Mouse (Mus musculus) neural tube, embryonic 12.5 days (tissue): ENCODE results near the gene Csrp1. TPM values are rescaled to one million over a fixed set of nuclear protein-coding genes. Genes with fewer than 3 reads are reported as not detected.

ENCODE experiments used
- ATAC-seq: fragments of 200-750 bp; cut with Nextera tagmentation; 2 replicates; pipeline ENCODE4 v1.8.0; 2017; ENCODE audit warnings: low read depth, mild to moderate bottlenecking, moderate TSS enrichment, moderate library complexity; ENCODE audit not compliant: low FRiP score
- H3K27ac ChIP-seq: fragments of 300-500 bp; sonication (generic); 2 replicates; pipeline ENCODE4 v1.5.1; 2016
- H3K27me3 ChIP-seq: fragments of 300-500 bp; sonication (generic); replicated peaks from 2 replicates; pipeline ENCODE4 v1.6.1; 2016; ENCODE audit warnings: mild to moderate bottlenecking
- H3K36me3 ChIP-seq: fragments of 300-500 bp; sonication (generic); 2 replicates; pipeline ENCODE4 v1.6.1; 2016; ENCODE audit warnings: mild to moderate bottlenecking
- H3K4me1 ChIP-seq: fragments of 300-500 bp; sonication (generic); 2 replicates; pipeline ENCODE4 v1.6.1; 2016
- H3K4me2 ChIP-seq: fragments of 300-500 bp; sonication (generic); replicated peaks from 2 replicates; pipeline ENCODE4 v1.6.1; 2016; ENCODE audit warnings: mild to moderate bottlenecking
- H3K4me3 ChIP-seq: fragments of 300-500 bp; sonication (generic); 2 replicates; pipeline ENCODE4 v1.5.1; 2016
- H3K9ac ChIP-seq: fragments of 300-500 bp; sonication (generic); 2 replicates; pipeline ENCODE4 v1.6.1; 2016; ENCODE audit warnings: mild to moderate bottlenecking
- H3K9me3 ChIP-seq: fragments of 300-500 bp; sonication (generic); 2 replicates; pipeline ENCODE4 v1.6.1; 2016; ENCODE audit warnings: mild to moderate bottlenecking
- WGBS: fragments of 180-500 bp; shearing (Covaris S2); methylation state at CpG from one replicate; pipeline ENCODE4 v1.1.7; 2016; 5-methylcytosine and 5-hydroxymethylcytosine counted together
- polyA plus RNA-seq: library from polyadenylated mRNA; unstranded; fragments of >200 nt; fragmentation: Nextera tagmentation; extraction: Ambion mirVana; gene quantifications from 2 replicates; pipeline ENCODE4 v1.2.1, GENCODE M21; 2016

The Csrp1 gene
- polyA plus RNA-seq, 1 experiment from 2014 or later, result 44.9 TPM

GRCm38 (mm10) chr1:135684895-135685294 lies 35.0 kb upstream of the Csrp1 start:
- Histone ChIP-seq H3K4me2 (no peak overlapping the region), H3K27me3 (peaks cover 15% of the 10 kb centered on the region), H3K36me3 (no peaks in the 10 kb centered on the region), H3K27ac (no peak overlapping the region), H3K4me3 (no peak overlapping the region), H3K4me1 (peaks cover 15% of the 10 kb centered on the region), H3K9ac (no peak overlapping the region), H3K9me3 (no peaks in the 10 kb centered on the region)
- 67% methylated on average over 4 of the region's 4 CpGs for WGBS
- no peak for ATAC-seq

GRCm38 (mm10) chr1:135685316-135685715 lies 34.5 kb upstream of the Csrp1 start:
- no peak overlapping the region for H3K4me2 ChIP-seq
- H3K27me3 ChIP-seq, result peaks cover 15% of the 10 kb centered on the region
- H3K9ac ChIP-seq, result no peak overlapping the region
- no peak overlapping the region for H3K4me3 ChIP-seq
- no peaks in the 10 kb centered on the region for H3K9me3 ChIP-seq
- H3K27ac ChIP-seq, result no peak overlapping the region
- H3K4me1 ChIP-seq, result peaks cover 15% of the 10 kb centered on the region
- no peaks in the 10 kb centered on the region for H3K36me3 ChIP-seq
- WGBS, result 58% methylated on average over 6 of the region's 6 CpGs
- no peak for ATAC-seq

- peak; percentile 41 for ATAC-seq
- Histone ChIP-seq H3K4me2 (peak overlapping the region; percentile 95), H3K27me3 (peaks cover 15% of the 10 kb centered on the region), H3K9me3 (no peaks in the 10 kb centered on the region), H3K4me3 (peak overlapping the region; percentile 74), H3K9ac (peak overlapping the region; percentile 85), H3K4me1 (peaks cover 15% of the 10 kb centered on the region), H3K27ac (no peak overlapping the region), H3K36me3 (no peaks in the 10 kb centered on the region)
- under 1% methylated on average over 19 of the region's 19 CpGs for WGBS
Measured at GRCm38 (mm10) chr1:135686792-135687510, 32.9 kb upstream of the Csrp1 start.

DNA sequence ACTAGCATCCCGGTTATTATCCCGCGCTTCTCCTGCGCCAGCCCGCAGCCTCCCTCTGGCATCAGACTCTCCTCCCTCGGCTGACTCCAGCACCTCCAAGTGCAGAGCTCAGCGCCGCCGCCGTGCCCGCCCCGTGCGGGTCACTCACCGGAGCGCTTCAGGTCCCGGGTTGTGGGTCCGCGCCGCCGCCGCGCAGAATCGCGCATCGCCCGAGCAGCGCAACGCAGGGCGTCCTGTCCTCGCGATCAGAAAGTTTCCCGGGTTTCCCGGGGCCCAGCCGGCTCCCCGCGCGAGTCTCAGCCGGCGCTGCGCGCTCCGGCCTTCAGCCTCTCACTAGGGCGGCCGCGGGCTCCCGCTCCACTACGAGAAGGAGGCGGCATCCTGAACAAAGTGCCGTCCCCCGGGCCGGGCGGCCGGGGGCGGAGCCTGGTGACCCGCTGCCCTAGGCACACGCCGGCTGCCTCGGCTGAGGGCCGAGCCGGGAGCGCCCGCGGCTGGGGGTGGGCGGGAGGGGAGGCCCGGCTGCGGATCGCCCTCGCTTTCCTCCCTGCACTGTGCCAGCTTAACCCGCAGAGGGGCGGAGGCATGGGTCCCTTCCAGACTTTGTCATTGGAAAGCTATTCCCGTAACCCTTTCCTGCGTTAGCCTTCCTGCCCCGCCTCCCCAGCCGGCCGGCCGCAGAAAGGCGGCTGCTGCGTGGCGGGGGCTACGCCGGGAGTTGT lies 31.9 kb upstream of the Csrp1 start:
- Histone ChIP-seq H3K27ac (peak overlapping the region; percentile 57; the same call in 1 of the 2 replicates), H3K27me3 (peaks cover 15% of the 10 kb centered on the region), H3K4me1 (peaks cover 15% of the 10 kb centered on the region), H3K9me3 (no peaks in the 10 kb centered on the region), H3K36me3 (no peaks in the 10 kb centered on the region), H3K9ac (peak overlapping the region; percentile 85), H3K4me3 (peak overlapping the region; percentile 74), H3K4me2 (peak overlapping the region; percentile 95)
- peak; percentile 89 for ATAC-seq
- under 1% methylated on average over 79 of the region's 81 CpGs for WGBS

DNA sequence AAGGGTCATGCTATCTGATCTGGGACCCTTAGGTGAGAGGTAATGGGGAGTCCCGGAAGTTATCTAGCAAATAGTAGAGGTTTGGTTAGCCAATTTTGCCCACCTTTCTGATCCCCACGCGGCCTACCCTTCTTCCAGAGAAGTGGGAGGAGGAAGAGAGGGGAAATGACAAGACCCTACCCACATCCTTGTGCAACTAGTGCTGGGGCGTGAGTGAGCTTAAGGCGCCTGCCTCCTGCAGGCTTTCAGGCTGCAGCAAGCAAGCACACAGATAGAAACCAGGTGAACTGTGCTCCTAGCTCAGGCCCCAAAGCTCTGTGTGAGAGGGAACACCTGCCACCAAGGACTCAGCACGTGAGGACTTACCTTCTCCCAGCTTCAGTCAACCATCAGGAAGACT lies 31.2 kb upstream of the Csrp1 start:
- Histone ChIP-seq H3K4me3 (peak overlapping the region; percentile 74), H3K36me3 (no peaks in the 10 kb centered on the region), H3K4me2 (peak overlapping the region; percentile 95), H3K27me3 (peaks cover 15% of the 10 kb centered on the region), H3K4me1 (peaks cover 15% of the 10 kb centered on the region), H3K9ac (peak overlapping the region; percentile 85), H3K9me3 (no peaks in the 10 kb centered on the region), H3K27ac (no peak overlapping the region)
- WGBS, result 13% methylated on average over 6 of the region's 6 CpGs
- ATAC-seq, result no peak; the same call in 1 of the 2 replicates

- no peak overlapping the region for H3K4me2 ChIP-seq
- 84% methylated on average over 6 of the region's 6 CpGs for WGBS
- H3K27me3 ChIP-seq, result peaks cover 15% of the 10 kb centered on the region
- H3K9ac ChIP-seq, result no peak overlapping the region
- H3K9me3 ChIP-seq, result no peaks in the 10 kb centered on the region
- H3K4me3 ChIP-seq, result no peak overlapping the region
- H3K4me1 ChIP-seq, result peaks cover 15% of the 10 kb centered on the region
- no peak overlapping the region for H3K27ac ChIP-seq
- no peaks in the 10 kb centered on the region for H3K36me3 ChIP-seq
- no peak for ATAC-seq
Measured at GRCm38 (mm10) chr1:135690784-135691416, 29.0 kb upstream of the Csrp1 start.

GRCm38 (mm10) chr1:135691417-135691815 lies 28.4 kb upstream of the Csrp1 start:
- Histone ChIP-seq H3K4me1 (peaks cover 10% of the 10 kb centered on the region), H3K9me3 (no peaks in the 10 kb centered on the region), H3K9ac (no peak overlapping the region), H3K4me2 (no peak overlapping the region), H3K36me3 (no peaks in the 10 kb centered on the region), H3K27ac (no peak overlapping the region), H3K4me3 (no peak overlapping the region), H3K27me3 (peaks cover 15% of the 10 kb centered on the region)
- no peak for ATAC-seq
- 56% methylated on average over 10 of the region's 10 CpGs for WGBS

DNA sequence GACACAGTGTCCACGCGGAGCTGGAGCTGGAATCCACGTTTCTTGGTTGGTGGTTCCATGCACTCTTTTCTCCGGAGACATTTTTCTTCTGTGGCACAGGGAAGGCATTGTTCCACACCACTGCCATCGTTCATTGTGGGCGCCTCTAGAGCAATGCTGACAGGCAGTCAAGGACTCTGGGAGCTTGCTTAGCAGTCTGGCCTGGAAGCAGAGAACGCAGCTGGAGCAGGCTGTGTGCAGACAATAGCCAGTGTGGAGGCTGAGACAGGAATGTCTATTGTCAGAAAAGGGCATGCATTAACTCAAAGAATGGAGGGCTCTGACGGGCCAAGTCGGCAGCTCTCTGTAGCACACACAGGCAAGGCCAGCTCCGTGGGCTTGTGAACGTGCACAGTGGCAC lies 25.7 kb upstream of the Csrp1 start:
- Histone ChIP-seq H3K9me3 (no peaks in the 10 kb centered on the region), H3K36me3 (no peaks in the 10 kb centered on the region), H3K4me1 (peaks cover 16% of the 10 kb centered on the region), H3K27me3 (peaks cover 18% of the 10 kb centered on the region), H3K9ac (no peak overlapping the region), H3K4me2 (no peak overlapping the region), H3K27ac (no peak overlapping the region), H3K4me3 (no peak overlapping the region)
- ATAC-seq, result no peak
- WGBS, result 58% methylated on average over 11 of the region's 11 CpGs

DNA sequence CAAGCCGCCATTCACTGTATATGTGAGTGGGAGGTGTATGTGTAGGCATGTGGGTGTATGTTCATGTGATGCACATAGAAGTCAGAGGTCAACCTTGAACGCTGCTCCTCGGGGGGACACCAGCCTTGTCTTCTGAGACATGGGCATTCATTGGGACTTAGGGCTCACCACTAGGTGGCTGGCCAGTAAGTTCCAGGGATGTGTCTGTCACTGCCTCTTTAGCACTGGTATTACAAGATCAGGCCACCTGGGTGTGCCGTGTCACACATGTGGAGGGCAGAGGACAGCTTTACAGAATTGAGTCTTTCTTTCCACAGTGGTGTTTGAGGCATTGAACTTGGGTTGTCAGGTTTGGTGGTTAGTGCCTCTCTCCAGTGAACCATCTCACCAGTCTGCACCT lies 22.4 kb upstream of the Csrp1 start:
- no peaks in the 10 kb centered on the region for H3K9me3 ChIP-seq
- H3K27ac ChIP-seq, result no peak overlapping the region
- no peaks in the 10 kb centered on the region for H3K36me3 ChIP-seq
- H3K4me3 ChIP-seq, result no peak overlapping the region
- no peak overlapping the region for H3K9ac ChIP-seq
- H3K4me1 ChIP-seq, result peaks cover 20% of the 10 kb centered on the region
- peaks cover 14% of the 10 kb centered on the region; the same call in 1 of the 2 replicates for H3K27me3 ChIP-seq
- 81% methylated on average over 4 of the region's 4 CpGs for WGBS
- H3K4me2 ChIP-seq, result no peak overlapping the region
- ATAC-seq, result no peak

- Histone ChIP-seq H3K27me3 (peaks cover 14% of the 10 kb centered on the region; the same call in 1 of the 2 replicates), H3K4me1 (peaks cover 20% of the 10 kb centered on the region), H3K4me2 (peak overlapping the region; percentile 68), H3K27ac (no peak overlapping the region), H3K9me3 (no peaks in the 10 kb centered on the region), H3K4me3 (no peak overlapping the region), H3K9ac (no peak overlapping the region), H3K36me3 (no peaks in the 10 kb centered on the region)
- no peak for ATAC-seq
- 34% methylated on average over 6 of the region's 6 CpGs for WGBS
Measured at GRCm38 (mm10) chr1:135698046-135698445, 21.8 kb upstream of the Csrp1 start.

GRCm38 (mm10) chr1:135698451-135698921 lies 21.4 kb upstream of the Csrp1 start:
- Histone ChIP-seq H3K4me2 (peak overlapping the region; percentile 68), H3K9ac (no peak overlapping the region), H3K4me1 (peaks cover 20% of the 10 kb centered on the region), H3K4me3 (no peak overlapping the region), H3K27ac (no peak overlapping the region), H3K9me3 (no peaks in the 10 kb centered on the region), H3K27me3 (peaks cover 14% of the 10 kb centered on the region; the same call in 1 of the 2 replicates), H3K36me3 (no peaks in the 10 kb centered on the region)
- 10% methylated on average over 11 of the region's 11 CpGs for WGBS
- no peak for ATAC-seq
